Mouse (Mus musculus): ENCODE measurements around the gene Slc31a1.

DNA sequence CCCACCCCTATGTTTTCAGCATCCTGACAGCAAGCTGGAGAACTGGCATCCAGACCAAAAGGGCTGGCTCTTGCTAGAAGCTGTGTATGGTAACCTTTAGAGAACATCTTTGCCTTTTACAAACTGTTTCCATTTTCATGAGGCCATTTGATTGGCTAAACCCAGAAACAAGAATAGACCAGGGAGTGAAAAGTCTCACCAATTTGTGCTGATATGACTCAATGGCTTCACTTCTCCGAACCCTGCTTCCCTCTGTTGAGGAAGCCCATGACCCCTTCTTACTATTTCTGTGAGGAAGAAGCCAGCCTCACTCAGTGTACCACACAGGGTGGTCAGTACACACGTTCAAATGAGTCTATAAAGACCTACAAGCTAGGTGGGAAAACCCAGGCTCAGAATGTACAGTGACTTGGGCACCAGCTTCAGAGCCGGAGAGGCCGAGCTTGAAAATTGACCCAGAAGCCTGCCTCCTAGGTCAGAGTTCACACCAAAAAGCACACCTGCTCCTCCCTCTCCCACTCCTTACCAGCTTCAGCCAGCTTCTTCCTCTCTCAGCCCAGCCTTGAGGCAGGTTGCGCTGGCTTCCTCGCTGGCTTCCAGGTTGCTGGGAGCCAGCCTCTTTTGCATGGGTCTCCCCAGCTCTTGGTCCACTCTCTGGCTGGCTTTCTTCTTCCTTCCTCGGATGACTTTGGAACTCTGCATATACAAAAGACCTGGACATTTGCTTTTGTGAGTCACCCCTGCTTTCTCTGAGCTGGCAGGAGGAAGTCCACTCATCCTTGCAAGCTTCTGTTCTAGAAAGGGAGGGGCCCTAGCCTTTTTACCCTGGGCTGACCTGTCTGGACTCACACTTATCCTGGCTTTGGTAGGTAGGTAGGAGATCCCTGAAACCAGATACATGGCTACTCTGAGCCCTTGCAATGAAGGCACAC is 73.7 kb downstream of the Slc31a1 start:
- TF ChIP-seq MAFK (IDR thresholded peaks at IDR 0.05; ENCODE audit: borderline replicate concordance, low read depth, low read length) (no peak), RAD21 (IDR thresholded peaks at IDR 0.05; ENCODE audit: low read depth, low read length) (no peak), ZKSCAN1 (IDR thresholded peaks at IDR 0.05; ENCODE audit: low read depth, low read length) (no peak), USF1 (IDR thresholded peaks at IDR 0.05; ENCODE audit: low read depth, low read length) (no peak), JUND (IDR thresholded peaks at IDR 0.05; ENCODE audit: low read depth, low read length) (no peak), POLR2A (IDR thresholded peaks at IDR 0.05; ENCODE audit: control insufficient read depth in 1 of 2, insufficient read depth in 1 of 2, low read depth in 1 of 2, low read length in 2 of 2, poor library complexity in 1 of 2) (no peak), MAZ (IDR thresholded peaks at IDR 0.05; ENCODE audit: low read depth, low read length) (no peak), ELF1 (IDR thresholded peaks at IDR 0.05; ENCODE audit: low read depth, low read length) (no peak)
